Mouse (Mus musculus) adipocyte (in vitro differentiated cells): ENCODE results near the gene Nhsl2.
A peak's percentile ranks its signal among the peaks of the same experiment; 100 is the strongest.
"Not testable (repeated sequence)": the region's sequence is repeated elsewhere in the genome, so short reads cannot be mapped to it uniquely, and the experiment has no call there.

Experiments
- DNase-seq: peaks from one replicate; pipeline ENCODE4 v3.0.0-alpha.2; 2016; ENCODE audit warnings: low spot score

Gene Nhsl2

DNA sequence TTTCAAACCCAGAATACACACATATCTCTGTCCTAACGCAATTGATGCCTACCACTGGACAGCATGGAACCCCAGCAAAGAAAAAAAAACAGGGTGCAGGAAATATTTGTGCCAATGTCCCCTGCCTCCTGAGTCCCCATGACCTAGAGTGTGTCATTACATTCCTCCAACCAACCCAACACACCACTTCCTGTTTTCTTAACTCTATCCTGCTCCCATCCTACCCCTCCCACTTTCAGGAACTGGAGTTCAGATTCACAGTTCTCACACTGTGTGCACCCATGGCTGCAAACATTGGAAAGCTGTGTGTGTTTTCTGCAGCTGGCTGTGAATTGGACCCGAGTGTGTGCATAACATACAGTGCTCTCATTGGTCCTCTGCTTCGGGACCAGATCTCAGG, 241.4 kb downstream of the Nhsl2 start:
- DNase-seq: no peak

DNA sequence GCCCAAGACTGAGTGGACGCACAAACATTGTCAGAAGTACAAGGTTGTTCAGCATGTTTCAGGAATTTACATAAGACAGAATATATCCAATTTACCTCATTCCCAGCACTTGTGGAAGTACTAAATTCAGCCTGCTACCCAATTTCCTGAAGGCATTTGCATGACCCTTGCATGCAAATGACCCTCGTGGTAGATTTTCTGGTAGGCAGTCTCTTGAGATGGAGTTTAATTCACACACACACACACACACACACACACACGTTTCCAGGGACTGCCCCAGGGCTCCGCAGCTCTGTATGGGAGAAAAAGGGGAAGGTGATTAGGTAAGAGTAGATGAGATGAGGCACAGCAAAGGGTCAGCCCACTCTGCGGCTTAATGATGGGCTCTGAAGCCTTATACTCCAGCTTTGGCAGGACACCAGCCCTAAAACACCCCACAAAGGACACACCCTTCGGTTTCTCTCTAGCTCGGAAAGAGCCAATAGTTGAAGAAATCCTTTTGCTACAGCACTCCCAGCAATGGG, 245.3 kb downstream of the Nhsl2 start:
- DNase-seq: no peak

DNA sequence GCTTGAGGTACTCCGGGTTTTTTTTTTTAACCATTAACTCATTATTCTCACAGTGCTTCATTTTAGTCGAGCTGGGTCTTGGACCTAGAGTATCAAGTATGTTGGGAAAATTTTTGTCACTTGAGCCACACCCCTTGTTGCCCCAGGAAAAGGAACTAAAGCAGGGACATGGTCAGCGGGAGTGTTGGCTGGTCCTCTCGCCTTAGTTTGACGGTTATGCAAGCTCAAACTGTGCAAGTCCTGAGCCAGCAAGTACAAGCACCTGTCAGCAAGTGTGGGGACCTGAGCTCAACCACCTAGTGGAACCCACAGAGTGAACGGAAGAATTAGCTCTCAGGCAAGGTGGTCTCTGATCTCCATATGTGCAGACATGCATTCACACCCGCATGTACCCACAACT, 252.7 kb downstream of the Nhsl2 start:
- no peak for DNase-seq

DNA sequence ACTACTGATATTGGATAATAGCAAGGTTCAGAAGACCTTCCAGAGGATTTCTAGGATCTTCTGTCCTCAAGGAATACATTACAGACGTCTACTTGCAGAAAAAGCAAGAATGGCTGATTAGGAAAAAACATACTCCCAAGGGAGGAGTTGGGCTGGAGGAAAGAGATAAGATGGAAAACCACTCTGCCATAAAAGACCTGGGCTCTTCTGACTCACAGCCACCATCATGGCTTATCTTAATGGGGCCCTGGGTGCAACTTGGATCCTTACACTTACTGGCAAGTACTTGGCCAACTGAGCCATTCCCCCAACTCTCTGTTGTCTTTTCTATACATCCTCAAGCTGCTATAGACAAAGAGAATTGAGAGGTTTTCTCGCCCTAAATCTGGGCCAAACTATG, 254.6 kb downstream of the Nhsl2 start:
- DNase-seq: not testable (repeated sequence)

- DNase-seq: not testable (repeated sequence)
These were observed 260.2 kb downstream of the Nhsl2 start for GRCm38 (mm10) chrX:102109349-102109748.

- no peak for DNase-seq
These were observed 266.5 kb downstream of the Nhsl2 start for GRCm38 (mm10) chrX:102115676-102116075.

GRCm38 (mm10) chrX:102119042-102119864, 270.1 kb downstream of the Nhsl2 start, which contains the start of gene Pin4:
Pin4 (plus strand) TSS chrX:102119447.
- peak; percentile 98 for DNase-seq

DNA sequence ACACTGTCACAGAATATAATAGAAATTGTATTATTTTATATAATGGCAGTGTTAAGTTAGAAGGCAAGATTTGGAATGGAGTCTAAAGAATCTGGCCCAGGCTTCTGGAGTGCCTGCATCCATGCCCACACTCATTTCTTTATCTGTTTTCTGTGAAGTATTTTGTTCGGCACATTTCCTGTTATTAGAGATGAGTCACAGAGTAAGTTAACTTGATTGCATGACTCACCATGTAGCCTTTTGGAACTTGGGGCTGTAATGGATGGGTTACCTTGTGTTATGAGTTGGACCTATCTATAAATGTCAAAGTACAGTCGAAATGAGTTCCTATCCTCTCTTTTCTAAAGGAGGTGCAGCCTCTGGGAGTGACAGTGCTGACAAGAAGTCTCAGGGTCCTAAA, 272.1 kb downstream of the Nhsl2 start:
- no peak for DNase-seq

- DNase-seq: peak; percentile 53
These were observed 292.0 kb downstream of the Nhsl2 start for GRCm38 (mm10) chrX:102141157-102141556.
